Mouse (Mus musculus) layer of hippocampus, adult 2 months (tissue): Measurements from ENCODE around the gene Slc41a2. TPM values are rescaled to one million over a fixed set of nuclear protein-coding genes. Genes with fewer than 3 reads are reported as not detected.

Experiments
- DNase-seq, 2 experiments: peaks; one replicate each; pipeline ENCODE4 v3.0.0; 2022; ENCODE audit warnings: low spot score in 2 of 2
- H3K27ac ChIP-seq: fragments of 200-600 bp; 2 replicates; pipeline ENCODE4 v1.8.1; 2022
- H3K4me3 ChIP-seq: fragments of 200-600 bp; 2 replicates; pipeline ENCODE4 v1.8.1; 2022; ENCODE audit warnings: mild to moderate bottlenecking
- CTCF ChIP-seq: fragments of 200-600 bp; conservative IDR thresholded peaks from 2 replicates; pipeline ENCODE4 v1.8.1; 2022; ENCODE audit warnings: antibody characterized with exemption, mild to moderate bottlenecking, moderate library complexity
- total RNA-seq, 2 experiments: library from RNA; stranded (reverse); gene quantifications; 2 replicates each; pipeline ENCODE4 v1.2.3; 2021

The Slc41a2 gene
- total RNA-seq, 2 experiments from 2014 or later = 21.6 to 23.2 TPM

- Histone ChIP-seq H3K27ac (no peak overlapping the region), H3K4me3 (no peak overlapping the region)
- DNase-seq = no peak
- no peak for TF ChIP-seq CTCF
These were observed 116.8 kb downstream of the Slc41a2 start for GRCm38 (mm10) chr10:83220847-83221246.

DNA sequence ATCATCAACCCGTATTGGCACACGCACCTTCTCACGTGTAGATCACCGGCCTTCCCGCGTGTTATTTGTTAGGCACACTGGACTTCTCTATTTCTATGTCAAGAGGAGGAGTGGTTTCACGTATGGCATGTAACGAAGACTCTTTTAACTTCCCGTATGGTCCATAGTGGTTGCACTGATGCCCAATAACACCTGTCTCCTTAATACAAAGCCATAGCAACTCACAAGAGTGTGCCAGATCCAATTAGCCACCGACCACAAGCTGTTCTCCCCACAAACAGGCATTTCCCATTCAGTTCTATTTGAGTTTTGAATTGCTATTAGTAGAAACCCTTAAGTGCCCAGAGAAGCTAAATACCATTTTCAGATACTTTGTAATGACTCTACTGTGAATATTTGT lies 117.5 kb downstream of the Slc41a2 start:
- no peak for DNase-seq
- H3K4me3 ChIP-seq = no peak overlapping the region
- H3K27ac ChIP-seq = no peak overlapping the region
- TF ChIP-seq CTCF = no peak

DNA sequence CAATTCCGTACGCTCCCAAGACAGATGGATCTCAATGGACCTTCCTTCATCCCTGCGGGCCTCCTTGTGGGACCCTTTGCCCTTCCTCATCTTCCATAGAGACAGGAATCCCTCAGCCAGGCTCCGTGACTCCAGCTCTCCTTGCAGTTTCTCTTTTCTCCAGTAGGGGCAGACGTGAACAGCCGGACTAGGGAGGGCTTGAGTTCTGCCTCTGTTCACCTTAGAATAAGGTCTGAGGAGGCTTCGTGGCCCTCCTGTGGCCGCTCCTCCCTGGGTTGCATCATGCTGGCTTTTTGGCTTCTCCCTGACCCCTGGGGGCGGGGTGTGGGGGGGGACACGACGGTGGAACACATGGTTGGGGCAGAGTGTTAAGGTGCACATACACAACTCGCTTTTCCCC lies 118.0 kb downstream of the Slc41a2 start:
- TF ChIP-seq CTCF = peak; percentile 87
- no peak overlapping the region for H3K27ac ChIP-seq
- H3K4me3 ChIP-seq = no peak overlapping the region
- DNase-seq = peak; percentile 61 to 75

DNA sequence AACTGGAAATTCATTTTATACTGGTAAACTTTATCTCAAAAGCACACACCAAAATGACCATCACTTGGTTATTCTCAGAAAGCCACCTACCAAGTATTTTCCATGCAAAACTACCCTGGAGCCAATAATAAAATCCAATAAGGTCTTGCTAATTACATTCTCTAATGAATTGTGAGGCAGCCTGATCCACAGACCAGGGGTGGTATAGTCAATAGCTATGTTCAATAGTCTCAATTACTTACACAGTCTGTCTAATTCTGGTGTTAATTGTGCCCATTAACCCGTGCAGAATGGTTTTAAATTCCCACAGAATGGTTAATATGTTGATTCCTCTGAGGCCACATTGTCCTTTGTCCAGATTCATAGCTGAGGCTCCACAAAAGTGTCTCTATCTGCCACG lies 118.9 kb downstream of the Slc41a2 start:
- no peak for TF ChIP-seq CTCF
- no peak for DNase-seq
- H3K4me3 ChIP-seq = no peak overlapping the region
- no peak overlapping the region for H3K27ac ChIP-seq

DNA sequence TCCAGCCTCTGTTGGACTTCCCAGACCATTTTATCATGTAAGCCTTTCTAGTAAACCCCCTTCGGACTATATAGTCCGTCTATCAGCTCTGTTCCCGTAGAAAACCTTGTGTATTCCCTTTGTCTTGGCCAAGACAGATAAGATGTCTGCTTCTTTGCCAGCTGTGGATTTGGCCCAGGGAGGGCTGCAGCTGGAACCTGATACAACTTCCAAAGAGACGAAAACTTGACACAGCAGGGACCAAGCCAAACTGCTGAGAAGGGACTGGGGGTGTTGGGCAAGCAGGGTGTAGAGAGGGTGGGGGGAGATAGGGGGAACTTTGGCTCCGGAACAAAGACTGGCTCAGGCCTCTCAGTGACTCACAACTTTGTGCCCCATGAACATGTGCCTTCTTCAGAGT lies 120.4 kb downstream of the Slc41a2 start:
- no peak for DNase-seq
- Histone ChIP-seq H3K27ac (no peak overlapping the region), H3K4me3 (no peak overlapping the region)
- no peak for TF ChIP-seq CTCF

GRCm38 (mm10) chr10:83215559-83215958 lies 122.1 kb downstream of the Slc41a2 start:
- Histone ChIP-seq H3K27ac (no peak overlapping the region), H3K4me3 (no peak overlapping the region)
- no peak for TF ChIP-seq CTCF
- DNase-seq = no peak

- no peak overlapping the region for H3K4me3 ChIP-seq
- no peak overlapping the region for H3K27ac ChIP-seq
- no peak for DNase-seq
- TF ChIP-seq CTCF = no peak
These were observed 125.1 kb downstream of the Slc41a2 start for GRCm38 (mm10) chr10:83212618-83213017.

DNA sequence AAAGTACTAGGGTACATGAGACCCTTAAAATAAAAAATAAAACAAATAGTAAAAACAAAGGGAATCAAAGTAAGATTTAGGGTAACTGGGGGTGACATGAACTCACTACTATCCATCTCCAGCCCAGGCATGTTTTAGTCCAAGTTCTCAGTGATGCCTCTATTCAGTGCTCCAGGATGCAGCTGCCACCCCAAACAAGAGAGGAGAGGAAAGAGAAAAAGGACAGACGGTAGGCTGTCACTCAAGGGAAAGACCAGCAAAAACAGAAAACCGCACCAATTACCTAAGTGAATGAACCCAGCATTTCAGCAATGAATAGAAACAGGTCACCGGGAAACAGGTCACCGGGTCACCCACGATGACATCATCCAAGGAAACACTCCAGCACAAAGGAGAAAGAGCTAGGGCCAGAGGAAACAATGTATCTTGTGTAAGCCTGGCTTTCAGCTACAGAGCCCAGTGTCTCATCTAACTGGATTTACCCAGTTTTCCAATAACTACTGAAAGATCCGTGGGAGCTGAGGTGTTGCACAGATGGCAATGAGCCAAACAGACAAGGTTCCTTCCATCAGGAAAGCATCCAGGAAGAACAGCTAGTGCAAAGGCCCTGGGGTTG lies 126.6 kb downstream of the Slc41a2 start:
- Histone ChIP-seq H3K27ac (no peak overlapping the region), H3K4me3 (no peak overlapping the region)
- DNase-seq = no peak
- TF ChIP-seq CTCF = no peak

GRCm38 (mm10) chr10:83210122-83210521 lies 127.6 kb downstream of the Slc41a2 start:
- no peak for TF ChIP-seq CTCF
- no peak for DNase-seq

DNA sequence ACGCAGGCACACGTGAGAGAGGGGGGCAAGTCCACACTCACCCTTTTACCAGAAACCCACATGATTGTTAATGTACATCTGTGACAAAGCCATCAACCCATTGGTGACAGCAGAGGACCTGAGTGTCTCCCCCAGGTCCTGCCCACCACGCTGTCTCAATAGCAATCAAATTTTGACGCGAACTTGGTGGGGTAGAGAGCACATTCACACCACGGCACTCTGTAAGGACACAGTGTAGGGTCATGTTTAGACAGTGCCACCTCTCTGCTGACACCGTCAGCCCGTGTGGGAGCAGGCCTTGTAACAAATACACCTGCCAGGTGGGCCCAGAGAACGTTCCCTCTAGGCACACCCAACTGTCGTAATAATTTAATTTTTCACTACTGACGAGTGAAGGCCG lies 128.3 kb downstream of the Slc41a2 start:
- no peak for TF ChIP-seq CTCF
- H3K27ac ChIP-seq = no peak overlapping the region
- DNase-seq = no peak
- H3K4me3 ChIP-seq = no peak overlapping the region

More at GRCm38 (mm10) chr10:83210122-83210521, 127.6 kb downstream of the Slc41a2 start:
- H3K4me3 ChIP-seq = no peak overlapping the region
- no peak overlapping the region for H3K27ac ChIP-seq

- no peak for TF ChIP-seq CTCF
- no peak overlapping the region for H3K4me3 ChIP-seq
- H3K27ac ChIP-seq = no peak overlapping the region
- no peak for DNase-seq
These were observed 129.2 kb downstream of the Slc41a2 start for GRCm38 (mm10) chr10:83208436-83208835.

- Histone ChIP-seq H3K4me3 (no peak overlapping the region), H3K27ac (no peak overlapping the region)
- DNase-seq = no peak
- no peak for TF ChIP-seq CTCF
These were observed 134.6 kb downstream of the Slc41a2 start for GRCm38 (mm10) chr10:83202906-83203702.

- no peak overlapping the region for H3K4me3 ChIP-seq
- TF ChIP-seq CTCF = no peak
- no peak overlapping the region for H3K27ac ChIP-seq
- DNase-seq = no peak
These were observed 136.2 kb downstream of the Slc41a2 start for GRCm38 (mm10) chr10:83201525-83201924.

- TF ChIP-seq CTCF = no peak
- no peak overlapping the region for H3K27ac ChIP-seq
- no peak overlapping the region for H3K4me3 ChIP-seq
- DNase-seq = no peak
These were observed 138.4 kb downstream of the Slc41a2 start for GRCm38 (mm10) chr10:83199290-83199689.
